Comparison of ENCODE assay signal across 23 mouse cellular contexts in the genomic region with DNA sequence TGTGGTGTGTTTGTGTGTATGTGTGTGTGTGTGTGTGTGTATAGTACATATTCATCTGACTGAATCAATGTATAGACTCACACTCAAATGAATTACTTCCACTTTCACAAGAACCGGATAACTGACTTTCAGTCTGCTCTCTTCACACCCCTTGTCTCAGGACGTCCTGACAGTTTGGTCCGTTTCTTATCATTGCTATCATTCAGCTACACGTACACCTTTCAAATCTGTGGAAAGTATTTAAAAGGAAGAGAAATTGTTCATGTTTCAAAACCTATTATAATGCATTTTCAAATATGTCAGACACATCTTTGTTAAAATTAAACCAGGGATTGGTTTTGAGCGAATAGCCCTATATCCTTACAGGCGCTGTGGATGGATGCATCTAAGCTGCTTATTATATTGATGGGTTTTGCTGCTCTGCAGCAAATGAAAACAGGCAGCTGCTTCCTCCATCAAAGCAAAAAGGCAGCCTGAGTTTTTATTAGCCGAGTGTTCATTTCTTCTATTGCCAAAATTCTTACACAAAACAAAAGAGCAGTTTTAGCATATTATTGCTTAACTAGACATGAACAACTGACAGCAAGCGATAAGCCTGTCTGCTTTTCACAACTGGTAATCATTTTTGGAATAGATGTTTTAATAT.
"Had no signal": no experiment of that assay in that cellular context is flagged by ENCODE, and none has a peak within 500 bp of the region (broad histone marks: within the 10 kb centered on the region; RNA-seq: fewer than 3 reads in every experiment).

No protein-coding gene starts in this region.

- H3K4me1 ChIP-seq: hindbrain, embryonic 13.5 days; hindbrain, embryonic 15.5 days; kidney, embryonic 15.5 days; limb, embryonic 10.5 days; limb, embryonic 12.5 days had no signal

- H3K4me3 ChIP-seq: heart, adult 2 months; heart, embryonic 13.5 days; heart, embryonic 15.5 days; hindbrain, embryonic 13.5 days; hindbrain, embryonic 15.5 days; kidney, embryonic 15.5 days; layer of hippocampus, adult 2 months; left cerebral cortex, adult 2 months; limb, embryonic 10.5 days; limb, embryonic 12.5 days had no signal

- H3K9me3 ChIP-seq: heart, embryonic 13.5 days; heart, embryonic 15.5 days; hindbrain, embryonic 13.5 days; hindbrain, embryonic 15.5 days; kidney, embryonic 15.5 days; limb, embryonic 10.5 days; limb, embryonic 12.5 days had no signal

- H3K27ac ChIP-seq: heart, adult 2 months; heart, embryonic 13.5 days; heart, embryonic 15.5 days; hindbrain, embryonic 13.5 days; hindbrain, embryonic 15.5 days; hindbrain, postnatal 0 days; kidney, embryonic 15.5 days; layer of hippocampus, adult 2 months; left cerebral cortex, adult 2 months; limb, embryonic 10.5 days; limb, embryonic 12.5 days had no signal

- H3K36me3 ChIP-seq: heart, embryonic 13.5 days; heart, embryonic 15.5 days; hindbrain, embryonic 13.5 days; hindbrain, embryonic 15.5 days; kidney, embryonic 15.5 days; limb, embryonic 10.5 days; limb, embryonic 12.5 days had no signal

- H3K4me2 ChIP-seq: heart, embryonic 11.5 days; heart, embryonic 13.5 days; heart, embryonic 15.5 days; hindbrain, embryonic 13.5 days; hindbrain, embryonic 15.5 days; kidney, embryonic 15.5 days; limb, embryonic 12.5 days; liver, embryonic 11.5 days had no signal

- DNase-seq: gastrocnemius, postnatal 14 days; gastrocnemius, postnatal 36 days; heart, adult 2 months; heart, postnatal 36 days; kidney, adult 18-20 months; kidney, adult 9 months; kidney, postnatal 10 days; kidney, postnatal 25 days; kidney, postnatal 4 days; liver had no signal

- H3K27me3 ChIP-seq: heart, embryonic 13.5 days; heart, embryonic 15.5 days; hindbrain, embryonic 15.5 days; kidney, embryonic 15.5 days; limb, embryonic 12.5 days had no signal

- H3K9ac ChIP-seq: heart, embryonic 13.5 days; heart, embryonic 15.5 days; hindbrain, embryonic 13.5 days; hindbrain, embryonic 15.5 days; kidney, embryonic 15.5 days; limb, embryonic 12.5 days had no signal

- ATAC-seq: hindbrain, postnatal 0 days; intestine, postnatal 0 days had no signal
